Mouse (Mus musculus) kidney, adult 2 months (tissue): ENCODE measurements at regions not wholly inside any gene's neighbourhood (a gene's known extent, or its start where the extent isn't known, plus 50 kb on each side); places are given as distances from the start of the nearest gene placed in this dataset.

ENCODE experiments used
- CTCF ChIP-seq: fragments of 200-500 bp; conservative IDR thresholded peaks from 2 replicates; pipeline ENCODE4 v1.5.1; 2011; ENCODE audit warnings: low read depth, mild to moderate bottlenecking, control low read depth, low read length, moderate library complexity, mixed read lengths; ENCODE audit not compliant: insufficient read depth, insufficient read length
- POLR2A ChIP-seq: fragments of 200-500 bp; IDR thresholded peaks from one replicate; pipeline ENCODE4 v1.6.1; 2011; ENCODE audit warnings: low read depth, low read length, control low read depth

DNA sequence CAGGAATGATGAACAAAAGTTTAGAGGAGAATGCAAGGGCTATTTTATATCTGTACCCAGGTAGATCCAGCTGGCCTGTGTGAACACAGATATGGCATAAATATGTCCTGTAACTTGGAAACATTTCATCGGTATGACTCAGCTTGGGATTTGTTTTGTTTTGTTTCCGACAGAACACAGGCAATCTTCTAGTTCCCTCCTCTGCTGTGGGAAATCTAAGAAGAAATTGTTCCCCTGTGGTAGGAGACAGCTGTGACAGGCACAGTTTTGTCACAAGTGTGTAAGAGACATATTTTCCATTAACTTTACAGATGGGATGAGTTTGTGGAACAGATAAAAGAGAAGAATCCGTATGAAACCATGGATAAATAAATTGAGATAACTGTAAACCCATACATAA, 687.0 kb downstream of the Tpm3-rs7 start:
- TF ChIP-seq CTCF (no peak), POLR2A (no peak)
